Mouse (Mus musculus) urinary bladder, postnatal 4 days (tissue): ENCODE measurements around the gene Ints6.
A peak's percentile ranks its signal among the peaks of the same experiment; 100 is the strongest.
"Not testable (repeated sequence)": the region's sequence is repeated elsewhere in the genome, so short reads cannot be mapped to it uniquely, and the experiment has no call there.

ENCODE experiments used
- DNase-seq, 2 experiments: peaks; one replicate each; pipeline ENCODE4 v3.0.0; 2021 to 2022; ENCODE audit warnings: low spot score in 2 of 2

Ints6 gene

GRCm38 (mm10) chr14:62751479-62751878 is 9.5 kb downstream of the Ints6 start:
- DNase-seq, result no peak

GRCm38 (mm10) chr14:62735646-62736045 is 25.3 kb downstream of the Ints6 start:
- DNase-seq, result no peak

- DNase-seq, result no peak
Measured at GRCm38 (mm10) chr14:62733666-62734065, 27.3 kb downstream of the Ints6 start.

GRCm38 (mm10) chr14:62731902-62732301 is 29.1 kb downstream of the Ints6 start:
- no peak for DNase-seq

- no peak for DNase-seq
Measured at GRCm38 (mm10) chr14:62724560-62724959, 36.4 kb downstream of the Ints6 start.

GRCm38 (mm10) chr14:62721625-62722024 is 39.3 kb downstream of the Ints6 start:
- no peak for DNase-seq

- no peak for DNase-seq
Measured at GRCm38 (mm10) chr14:62718161-62718560, 42.8 kb downstream of the Ints6 start.

GRCm38 (mm10) chr14:62673646-62674045 is 87.3 kb downstream of the Ints6 start:
- DNase-seq, result no peak

- DNase-seq, result no peak
Measured at GRCm38 (mm10) chr14:62664976-62665673, 95.8 kb downstream of the Ints6 start.

- no peak for DNase-seq
Measured at GRCm38 (mm10) chr14:62663367-62663766, 97.6 kb downstream of the Ints6 start, which contains the start of gene Serpine3. Gene Serpine3 (plus strand): TSS chr14:62663667.

- no peak for DNase-seq
Measured at GRCm38 (mm10) chr14:62662381-62662780, 98.6 kb downstream of the Ints6 start.

GRCm38 (mm10) chr14:62657469-62657868 is 103.5 kb downstream of the Ints6 start:
- DNase-seq, result no peak

GRCm38 (mm10) chr14:62655996-62656395 is 105.0 kb downstream of the Ints6 start:
- DNase-seq, result no peak

- DNase-seq, result peak in 1 of 2 experiments; percentile 16
Measured at GRCm38 (mm10) chr14:62651771-62652170, 109.2 kb downstream of the Ints6 start.

GRCm38 (mm10) chr14:62650376-62650775 is 110.6 kb downstream of the Ints6 start:
- DNase-seq, result peak in 1 of 2 experiments; percentile 48

GRCm38 (mm10) chr14:62648405-62648804 is 112.6 kb downstream of the Ints6 start:
- DNase-seq, result no peak

GRCm38 (mm10) chr14:62642368-62642767 is 118.6 kb downstream of the Ints6 start:
- DNase-seq, result not testable (repeated sequence)

- DNase-seq, result no peak
Measured at GRCm38 (mm10) chr14:62640396-62640795, 120.6 kb downstream of the Ints6 start.

GRCm38 (mm10) chr14:62639551-62639950 is 121.4 kb downstream of the Ints6 start:
- DNase-seq, result no peak

- no peak for DNase-seq
Measured at GRCm38 (mm10) chr14:62639111-62639510, 121.9 kb downstream of the Ints6 start.

- no peak for DNase-seq
Measured at GRCm38 (mm10) chr14:62638345-62638702, 122.6 kb downstream of the Ints6 start.

- no peak for DNase-seq
Measured at GRCm38 (mm10) chr14:62637436-62638344, 123.3 kb downstream of the Ints6 start.

GRCm38 (mm10) chr14:62627951-62628350 is 133.0 kb downstream of the Ints6 start:
- DNase-seq, result no peak
